Mouse (Mus musculus): ENCODE results near the gene Rgs6.

The Rgs6 gene

GRCm38 (mm10) chr12:83100413-83100812 is 512.3 kb downstream of the Rgs6 start:
- no peak for DNase-seq

- DNase-seq, result no peak
Measured at GRCm38 (mm10) chr12:83100848-83101247, 512.8 kb downstream of the Rgs6 start.

- DNase-seq, result no peak
Measured at GRCm38 (mm10) chr12:83105514-83106119, 517.5 kb downstream of the Rgs6 start.

DNA sequence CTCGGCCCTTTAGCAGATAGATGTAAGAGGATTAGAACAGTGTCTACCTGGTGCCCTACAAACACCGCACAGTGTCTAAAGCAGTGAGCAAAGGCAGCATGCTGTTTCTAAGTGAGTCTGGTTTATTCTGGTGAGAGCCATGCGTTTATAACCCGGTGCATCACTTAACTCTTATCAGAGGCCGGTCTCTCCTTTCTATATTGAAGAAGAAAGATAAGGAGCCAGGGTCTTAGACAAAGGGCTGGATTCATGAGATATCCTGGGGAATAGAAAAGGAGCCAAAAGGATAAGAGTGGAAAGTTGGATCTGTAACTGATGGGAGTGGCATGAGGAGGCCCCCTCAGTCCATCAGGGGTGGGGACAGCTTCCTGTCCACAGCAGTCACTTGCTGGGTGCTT is 518.0 kb downstream of the Rgs6 start:
- DNase-seq, result no peak

DNA sequence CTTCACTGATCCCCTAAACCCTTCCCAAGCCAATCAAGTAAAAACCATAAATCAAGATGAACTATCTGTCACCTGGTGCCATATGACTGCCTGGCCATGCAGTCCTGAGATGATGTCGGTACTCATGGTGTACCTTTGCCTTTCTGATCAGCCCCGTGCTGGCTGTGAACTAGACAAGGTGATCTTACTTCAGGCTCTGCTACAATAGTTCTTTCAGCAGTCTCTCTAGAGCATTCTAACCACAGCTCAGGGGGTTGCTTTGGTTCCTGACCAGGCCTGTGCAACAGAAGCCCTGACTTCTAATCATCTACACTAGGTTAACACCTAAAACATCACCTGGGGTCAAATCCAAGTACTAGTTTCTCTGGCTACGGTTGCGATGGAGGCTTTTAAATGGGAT is 521.4 kb downstream of the Rgs6 start:
- no peak for DNase-seq

DNA sequence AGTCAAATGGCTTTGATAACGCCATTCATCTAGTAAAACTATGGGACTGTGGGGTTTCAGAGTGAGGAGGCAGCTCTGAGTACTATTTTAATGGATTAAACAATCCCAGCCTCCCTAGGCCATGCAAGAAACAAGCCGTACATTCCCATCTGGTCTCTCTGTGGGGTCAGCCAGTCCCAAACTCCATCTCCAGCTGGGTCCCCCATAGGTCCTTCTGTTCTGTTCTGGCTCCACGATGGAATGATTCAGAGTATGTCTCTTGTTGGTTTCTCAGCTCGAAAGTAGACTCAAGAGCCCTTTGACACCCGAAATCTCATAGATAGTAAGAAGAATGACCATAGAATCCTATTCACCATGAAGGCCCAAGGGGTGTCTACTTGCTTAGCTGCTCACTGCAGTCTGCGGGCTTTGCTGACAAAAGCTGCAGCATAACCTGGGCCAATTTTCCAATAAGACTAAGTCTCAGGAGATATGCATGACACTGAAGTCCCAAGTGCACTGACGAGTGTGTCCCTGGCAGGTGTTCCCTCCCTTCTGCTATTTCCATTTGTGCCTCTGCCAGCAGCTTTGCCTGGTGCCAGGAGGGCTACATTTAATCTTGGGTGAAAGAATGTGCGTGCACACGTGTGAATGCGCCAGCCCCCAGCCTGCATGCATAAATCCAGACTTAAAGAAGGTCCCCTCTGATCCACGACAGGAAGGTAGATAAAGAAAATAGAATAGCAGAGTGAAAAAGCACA is 522.0 kb downstream of the Rgs6 start:
- no peak for DNase-seq

DNA sequence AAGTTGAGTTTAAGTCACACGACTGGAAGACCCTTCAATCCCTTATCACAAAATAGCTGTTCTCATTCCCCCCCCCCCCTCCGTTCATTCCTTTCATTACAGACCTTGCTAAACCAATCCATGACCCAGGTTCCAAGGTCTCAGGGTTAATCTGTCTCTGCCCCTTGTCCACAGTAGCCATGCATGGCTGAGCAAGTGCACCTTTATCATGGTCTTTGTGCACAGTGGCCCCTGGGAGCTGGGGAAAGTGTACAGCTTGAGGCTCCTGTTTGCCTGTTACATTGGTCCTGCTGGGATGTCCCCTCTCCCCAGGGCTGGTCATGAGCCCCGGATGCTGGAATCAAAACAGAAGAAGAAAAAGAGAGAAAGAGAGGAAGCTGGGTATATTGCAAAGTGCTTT is 522.6 kb downstream of the Rgs6 start:
- no peak for DNase-seq

DNA sequence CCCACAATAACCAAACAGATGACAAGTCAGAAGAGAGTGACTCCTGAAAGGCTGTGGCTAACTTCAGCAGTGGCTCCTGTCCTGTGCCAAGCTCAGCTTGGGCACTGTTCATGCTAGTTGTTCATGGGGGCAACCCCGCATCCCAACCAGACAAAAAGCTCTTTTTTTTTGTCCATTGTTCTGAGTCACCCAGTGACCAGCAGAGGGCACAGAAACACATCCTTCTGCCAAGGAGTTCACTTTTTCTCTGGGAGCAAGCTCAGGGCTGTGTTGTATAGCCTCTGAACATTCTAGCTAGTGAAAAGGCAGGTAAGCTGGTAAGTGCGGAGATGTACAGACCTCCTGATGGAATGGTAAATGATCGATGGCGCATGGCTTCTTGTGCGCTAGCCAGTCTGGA is 524.2 kb downstream of the Rgs6 start:
- DNase-seq, result peak; percentile 42

DNA sequence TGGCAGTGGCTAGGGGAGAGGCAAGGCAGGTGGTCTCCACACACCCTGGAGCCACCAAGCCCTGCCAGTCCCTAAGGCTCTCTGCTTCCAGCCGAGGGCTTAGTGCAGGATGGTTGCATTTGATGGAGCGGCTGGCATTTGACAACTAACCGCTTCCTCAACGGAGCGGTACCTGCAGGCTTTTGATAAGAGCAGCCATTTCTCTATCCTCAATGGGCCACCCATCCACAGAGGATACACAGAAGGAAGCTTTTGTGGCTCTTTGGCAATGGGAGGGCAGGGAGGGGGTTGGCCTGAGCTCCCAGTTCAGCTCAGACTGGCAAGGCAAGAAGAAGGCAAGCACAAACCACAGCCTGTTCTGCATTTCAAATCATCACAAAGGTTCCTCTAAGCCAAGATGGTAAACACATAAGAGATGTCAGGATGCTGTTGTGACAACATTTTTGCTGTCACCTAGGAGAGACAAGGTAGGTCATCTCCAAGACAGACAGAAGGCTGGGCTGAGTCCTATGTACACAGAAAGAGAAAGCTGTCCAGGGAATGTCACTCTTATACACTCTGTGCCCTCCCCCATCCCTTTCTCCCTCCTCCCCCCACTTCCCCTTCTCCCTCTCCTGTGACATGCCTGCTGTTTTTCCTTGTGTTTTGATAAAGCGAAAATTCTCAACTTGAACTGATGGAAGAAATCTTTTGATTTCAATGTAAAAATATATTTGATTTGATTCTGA is 525.0 kb downstream of the Rgs6 start:
- peak; percentile 76 for DNase-seq

DNA sequence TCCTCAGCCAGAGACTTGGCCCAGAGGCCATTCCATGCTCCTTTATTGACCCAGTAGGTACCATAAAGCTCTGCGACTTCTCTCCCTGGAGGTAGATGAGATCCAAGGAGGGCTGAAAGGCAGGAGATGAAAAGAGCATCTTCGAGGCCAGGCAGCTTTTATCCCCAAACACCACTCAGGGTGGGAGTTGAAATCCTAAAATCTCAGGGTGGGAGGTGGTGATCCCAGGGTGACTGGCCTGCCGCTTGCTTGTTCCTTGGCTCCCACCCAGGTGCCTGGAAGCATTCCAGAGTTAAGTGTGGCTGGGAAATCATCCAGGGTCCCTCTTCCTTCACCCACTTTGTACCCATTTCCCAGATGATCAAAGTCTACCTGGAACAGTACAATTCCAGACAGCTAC is 525.9 kb downstream of the Rgs6 start:
- no peak for DNase-seq

DNA sequence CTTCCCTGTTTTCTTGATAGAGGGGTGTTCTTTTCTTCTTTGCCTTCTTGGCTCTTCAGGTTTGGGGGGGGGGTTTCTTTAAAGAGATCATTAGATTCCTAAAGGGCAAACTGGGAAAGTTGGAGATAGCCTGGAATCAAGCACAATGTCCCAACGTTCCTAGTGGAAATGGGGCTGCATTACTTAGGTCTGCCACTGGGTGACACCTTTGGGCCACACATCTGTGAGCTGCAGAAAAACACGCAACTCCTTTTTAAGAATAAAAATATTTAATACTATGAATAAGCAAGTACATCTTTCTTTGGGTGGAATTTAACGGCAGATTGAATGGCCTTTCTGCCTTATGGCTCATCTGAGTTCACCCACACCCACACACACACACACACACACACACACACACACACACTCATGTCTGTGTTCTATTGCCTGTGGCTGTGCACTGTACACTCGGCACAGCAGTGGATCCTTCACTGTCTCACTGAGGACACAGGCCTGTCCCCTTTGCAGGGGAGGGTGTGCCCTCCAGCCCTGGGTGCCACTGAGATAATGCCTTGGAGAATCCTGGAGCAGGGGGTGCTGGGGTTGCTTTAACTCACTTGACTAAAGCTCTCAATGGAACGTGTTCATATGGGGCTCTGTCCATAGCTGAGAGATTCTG is 526.4 kb downstream of the Rgs6 start:
- peak; percentile 70 for DNase-seq

GRCm38 (mm10) chr12:83124111-83124510 is 536.0 kb downstream of the Rgs6 start:
- DNase-seq, result no peak

- no peak for DNase-seq
Measured at GRCm38 (mm10) chr12:83125284-83125683, 537.2 kb downstream of the Rgs6 start.

DNA sequence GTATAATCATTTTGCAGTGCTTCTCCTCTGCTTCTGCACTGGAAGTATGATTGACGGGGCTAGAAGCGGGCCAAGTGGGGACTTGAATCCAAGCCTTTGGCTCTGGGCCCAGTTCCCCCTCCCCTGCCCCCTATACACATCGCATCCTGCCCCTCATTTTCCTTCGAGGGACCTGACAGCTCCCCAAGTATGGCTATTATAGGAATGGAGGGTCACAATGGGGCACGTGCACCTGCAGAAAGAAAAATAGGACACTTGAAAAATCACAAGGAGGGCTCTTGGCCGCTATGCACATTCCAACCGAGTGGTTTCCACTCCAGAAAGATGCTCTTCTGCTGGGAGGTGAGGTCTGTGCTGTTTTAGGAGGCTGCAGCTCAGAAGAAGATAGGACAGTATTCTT is 538.8 kb downstream of the Rgs6 start:
- DNase-seq, result no peak

GRCm38 (mm10) chr12:83127955-83128354 is 539.9 kb downstream of the Rgs6 start:
- no peak for DNase-seq

DNA sequence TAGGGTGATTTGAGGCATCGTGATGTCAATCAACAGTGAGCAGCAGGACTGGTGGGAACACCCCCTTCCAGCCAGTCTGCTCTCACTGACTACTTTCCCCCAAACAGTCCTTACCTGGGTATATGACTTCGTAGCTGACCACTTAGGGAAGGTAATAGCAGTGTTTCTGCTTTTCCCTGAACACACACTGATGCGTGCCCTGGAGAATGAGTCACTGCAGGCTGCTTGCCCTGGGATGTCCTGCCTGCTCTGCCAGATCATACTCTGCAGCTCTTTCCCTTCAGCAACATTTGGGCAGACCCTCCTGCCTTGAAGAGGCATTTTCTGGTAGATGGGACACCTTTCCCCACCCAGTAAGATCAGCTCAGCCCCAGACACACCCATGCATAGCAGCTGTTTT is 540.5 kb downstream of the Rgs6 start:
- no peak for DNase-seq

DNA sequence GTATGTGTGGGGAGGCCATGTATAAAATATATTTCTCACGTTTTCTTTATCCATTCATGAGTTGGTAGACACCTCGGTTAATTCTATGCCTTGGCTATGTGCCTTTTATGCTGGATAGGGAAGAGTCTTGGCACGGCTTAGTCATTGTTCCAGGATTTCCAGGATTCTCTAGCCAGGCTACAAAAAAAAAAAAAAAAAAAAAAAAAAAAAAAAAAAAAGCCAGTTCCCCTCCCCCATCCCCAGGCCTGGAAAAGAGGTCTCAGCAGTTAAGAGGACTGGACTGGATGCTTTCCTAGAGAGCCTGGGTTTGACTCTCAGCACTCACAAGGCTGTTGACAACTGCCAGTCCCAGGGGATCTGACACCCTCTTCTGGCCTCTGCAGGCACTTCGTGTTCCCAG is 543.3 kb downstream of the Rgs6 start:
- DNase-seq, result no peak

GRCm38 (mm10) chr12:83133827-83134226 is 545.7 kb downstream of the Rgs6 start:
- no peak for DNase-seq

DNA sequence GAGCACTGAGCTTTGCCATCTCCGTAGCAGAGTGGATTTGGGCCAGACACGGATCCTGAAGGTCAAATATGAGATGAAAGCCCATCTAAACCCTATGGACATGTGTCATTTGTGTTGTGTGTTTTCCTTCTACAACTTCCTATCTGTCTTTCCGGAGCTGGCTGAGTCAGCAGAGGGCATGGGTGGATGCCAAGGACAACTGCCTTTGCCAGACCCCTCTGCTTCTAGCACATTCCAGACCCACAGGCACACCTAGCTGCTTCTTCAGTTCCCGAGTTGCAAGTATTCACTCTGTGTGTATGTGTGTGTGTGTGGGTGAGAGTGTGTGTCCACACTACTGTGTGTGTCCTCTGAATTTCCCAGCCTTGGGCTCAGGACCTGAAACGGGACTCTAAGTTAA is 547.9 kb downstream of the Rgs6 start:
- no peak for DNase-seq

DNA sequence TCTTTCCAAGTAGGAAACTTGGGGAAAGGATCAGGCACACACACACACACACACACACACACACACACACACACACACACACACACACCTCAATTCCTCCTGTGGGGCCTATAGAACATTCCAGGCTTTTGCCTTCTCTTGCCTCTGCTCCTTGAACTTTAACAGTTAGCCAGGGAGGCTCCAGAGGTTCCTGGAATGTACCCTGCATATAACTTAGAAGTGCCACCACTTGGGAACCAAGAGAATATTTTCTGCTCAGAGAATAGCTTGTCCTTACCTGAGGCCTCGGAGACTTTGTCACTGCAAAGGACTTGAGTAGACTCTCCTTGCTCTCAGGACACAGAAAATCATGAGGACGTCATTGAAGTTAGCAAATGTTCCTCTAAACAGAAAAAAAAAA is 548.4 kb downstream of the Rgs6 start:
- no peak for DNase-seq

GRCm38 (mm10) chr12:83137001-83137400 is 548.9 kb downstream of the Rgs6 start:
- DNase-seq, result no peak

DNA sequence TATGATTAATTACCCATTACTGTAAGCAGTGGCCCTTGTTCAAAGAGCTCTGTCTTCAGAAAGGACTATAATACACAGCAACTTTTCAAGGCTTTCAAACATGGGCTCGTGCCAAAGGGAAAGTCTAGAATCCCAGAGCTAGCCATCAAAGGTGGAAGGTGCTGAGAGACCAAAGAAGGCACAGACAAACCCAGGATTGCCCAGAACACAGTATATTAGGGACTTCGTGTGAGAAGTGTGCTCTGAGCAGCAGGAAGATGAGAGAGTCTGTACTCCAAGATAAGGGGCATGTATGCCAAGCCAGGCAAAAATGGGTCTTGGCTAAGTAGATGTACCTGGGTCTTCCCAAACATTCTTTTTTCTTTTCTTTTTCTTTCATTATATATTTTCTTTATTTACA is 553.1 kb downstream of the Rgs6 start:
- peak; percentile 63 for DNase-seq

DNA sequence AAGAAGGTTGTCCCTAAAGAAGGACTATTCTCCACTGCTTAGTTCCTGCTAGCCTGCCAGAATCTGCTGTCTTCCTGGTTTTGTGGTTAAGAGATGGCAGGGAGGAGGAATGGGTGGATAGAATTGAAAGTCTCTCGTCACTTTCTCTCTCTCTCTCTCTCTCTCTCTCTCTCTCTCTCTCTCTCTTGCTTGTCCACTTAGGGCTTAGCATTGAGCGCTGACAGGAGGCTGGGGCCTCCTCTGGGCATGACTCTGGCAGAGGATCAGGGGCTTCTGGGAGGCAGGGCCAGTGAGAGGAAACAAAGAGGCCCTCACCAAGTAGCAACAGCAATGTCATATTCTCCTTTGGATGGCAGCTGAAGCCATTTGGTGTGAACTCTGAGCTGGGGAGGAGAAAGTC is 554.4 kb downstream of the Rgs6 start:
- no peak for DNase-seq

- peak; percentile 57 for DNase-seq
Measured at GRCm38 (mm10) chr12:83143071-83143470, 555.0 kb downstream of the Rgs6 start.
